Comparison of ENCODE assay signal across 10 mouse cellular contexts in genomic region chr7:44351881-44352749, GRCm38 (mm10). TPM values are rescaled to one million over a fixed set of nuclear protein-coding genes. Genes with fewer than 3 reads are reported as not detected.
DNase-seq lines count a peak whose midpoint lies in the region; ATAC-seq and TF ChIP-seq lines count a peak whose summit lies in the region.
"Had no signal": no experiment of that assay in that cellular context is flagged by ENCODE, and none has a peak within 500 bp of the region (broad histone marks: within the 10 kb centered on the region; RNA-seq: fewer than 3 reads in every experiment).

No protein-coding gene starts in this region.

- 3% methylated on average over 70 of the region's 71 CpGs for WGBS in intestine, embryonic 14.5 days
- 4% methylated on average over 70 of the region's 71 CpGs for WGBS in intestine, postnatal 0 days
- 4% methylated on average over 60 of the region's 71 CpGs for WGBS in forebrain, embryonic 11.5 days
- 3% methylated on average over 70 of the region's 71 CpGs for WGBS in limb, embryonic 15.5 days

- no peak for DNase-seq in intestine, embryonic 14.5 days (ENCODE audit: low spot score)
- DNase-seq in forebrain, embryonic 11.5 days (ENCODE audit: low spot score) = peak; percentile 63
- no peak for DNase-seq in urinary bladder, postnatal 25 days (ENCODE audit: low spot score)
- no peak for DNase-seq in layer of hippocampus, adult 18-20 months (ENCODE audit: low spot score in 2 of 2)

- no peaks in the 10 kb centered on the region for H3K36me3 ChIP-seq in intestine, embryonic 14.5 days (ENCODE audit: control insufficient read depth, insufficient read depth, low read length)
- no peaks in the 10 kb centered on the region for H3K36me3 ChIP-seq in intestine, postnatal 0 days (ENCODE audit: control insufficient read depth, insufficient read depth)
- no peaks in the 10 kb centered on the region for H3K36me3 ChIP-seq in ES-Bruce4 (ENCODE audit: control insufficient read depth, insufficient read depth, low read length, poor library complexity, severe bottlenecking)
- no peaks in the 10 kb centered on the region for H3K36me3 ChIP-seq in forebrain, embryonic 11.5 days (ENCODE audit: control insufficient read depth, insufficient read depth, low read length)
- no peaks in the 10 kb centered on the region for H3K36me3 ChIP-seq in limb, embryonic 15.5 days

- 0 out of 2 replicates have a peak overlapping the region, but pooled peaks have one; percentile 55 for H3K4me2 ChIP-seq in intestine, embryonic 14.5 days (ENCODE audit: low read length)
- no peak overlapping the region for H3K4me2 ChIP-seq in intestine, postnatal 0 days (replicated peaks; ENCODE audit: low read depth)
- H3K4me2 ChIP-seq in forebrain, embryonic 11.5 days (ENCODE audit: low read depth, low read length, severe bottlenecking) = peak overlapping the region; percentile 45; the same call in 1 of the 2 replicates
- H3K4me2 ChIP-seq in limb, embryonic 15.5 days = peak overlapping the region; percentile 33

- H3K27ac ChIP-seq in intestine, embryonic 14.5 days (ENCODE audit: low read depth) = no peak overlapping the region
- H3K27ac ChIP-seq in intestine, postnatal 0 days (ENCODE audit: low read depth, low read length) = no peak overlapping the region
- H3K27ac ChIP-seq in ES-Bruce4 (ENCODE audit: insufficient read depth, low read length) = no peak overlapping the region
- H3K27ac ChIP-seq in forebrain, embryonic 11.5 days (ENCODE audit: low read depth, low read length) = no peak overlapping the region
- H3K27ac ChIP-seq in limb, embryonic 15.5 days = no peak overlapping the region

- H3K4me1 ChIP-seq in intestine, embryonic 14.5 days (replicated peaks; ENCODE audit: control insufficient read depth, insufficient read depth, low read length) = peaks cover 29% of the 10 kb centered on the region
- 0 out of 2 replicates have a peak, but pooled peaks cover 2% of the 10 kb centered on the region for H3K4me1 ChIP-seq in intestine, postnatal 0 days (replicated peaks; ENCODE audit: control insufficient read depth, insufficient read depth, low read length)
- no peaks in the 10 kb centered on the region for H3K4me1 ChIP-seq in ES-Bruce4 (ENCODE audit: control insufficient read depth, insufficient read depth, low read length)
- H3K4me1 ChIP-seq in forebrain, embryonic 11.5 days (replicated peaks; ENCODE audit: control insufficient read depth, insufficient read depth, low read length) = peaks cover 32% of the 10 kb centered on the region
- peaks cover 47% of the 10 kb centered on the region for H3K4me1 ChIP-seq in limb, embryonic 15.5 days

- peaks cover 73% of the 10 kb centered on the region for H3K27me3 ChIP-seq in intestine, embryonic 14.5 days (replicated peaks; ENCODE audit: control insufficient read depth, insufficient read depth, low read length)
- H3K27me3 ChIP-seq in intestine, postnatal 0 days (replicated peaks; ENCODE audit: control insufficient read depth, insufficient read depth, low read length) = peaks cover 75% of the 10 kb centered on the region
- peaks cover 12% of the 10 kb centered on the region for H3K27me3 ChIP-seq in ES-Bruce4 (ENCODE audit: control insufficient read depth, insufficient read depth, low read length, poor library complexity, severe bottlenecking)
- peaks cover 56% of the 10 kb centered on the region for H3K27me3 ChIP-seq in forebrain, embryonic 11.5 days (ENCODE audit: control insufficient read depth, insufficient read depth, low read length)
- peaks cover 88% of the 10 kb centered on the region for H3K27me3 ChIP-seq in limb, embryonic 15.5 days

- TF ChIP-seq EP300 in ES-Bruce4 (IDR thresholded peaks at IDR 0.05; ENCODE audit: insufficient read depth, low read depth, low read length) = no peak

- 0 out of 2 replicates have a peak overlapping the region, but pooled peaks have one; percentile 8 for H3K4me3 ChIP-seq in intestine, embryonic 14.5 days (ENCODE audit: low read depth, low read length)
- H3K4me3 ChIP-seq in intestine, postnatal 0 days (ENCODE audit: low read depth, low read length) = no peak overlapping the region
- peak overlapping the region; percentile 27 for H3K4me3 ChIP-seq in ES-Bruce4 (ENCODE audit: low read depth, low read length)
- peak overlapping the region; percentile 11 for H3K4me3 ChIP-seq in forebrain, embryonic 11.5 days (ENCODE audit: low read depth, low read length)
- peak overlapping the region; percentile 23 for H3K4me3 ChIP-seq in limb, embryonic 15.5 days
- H3K4me3 ChIP-seq: myocyte had no signal

- no peaks in the 10 kb centered on the region for H3K9me3 ChIP-seq in intestine, embryonic 14.5 days (ENCODE audit: control insufficient read depth, low read length)
- no peaks in the 10 kb centered on the region for H3K9me3 ChIP-seq in intestine, postnatal 0 days (ENCODE audit: control insufficient read depth)
- no peaks in the 10 kb centered on the region for H3K9me3 ChIP-seq in ES-Bruce4 (replicated peaks; ENCODE audit: control insufficient read depth, insufficient read depth, low read length, poor library complexity, severe bottlenecking)
- no peaks in the 10 kb centered on the region for H3K9me3 ChIP-seq in forebrain, embryonic 11.5 days (ENCODE audit: control insufficient read depth, low read length)
- no peaks in the 10 kb centered on the region for H3K9me3 ChIP-seq in limb, embryonic 15.5 days

- no peak for TF ChIP-seq POLR2A in ES-Bruce4 (IDR thresholded peaks at IDR 0.05; ENCODE audit: insufficient read depth, low read length)

- 0 out of 2 replicates have a peak, but pooled peaks have one; percentile 6 for ATAC-seq in intestine, embryonic 14.5 days (replicated peaks; ENCODE audit: low FRiP score, low TSS enrichment, low read depth)
- ATAC-seq in intestine, postnatal 0 days = no peak
- peak; percentile 25; the same call in 1 of the 2 replicates for ATAC-seq in forebrain, embryonic 11.5 days (replicated peaks; ENCODE audit: low FRiP score)
- no peak for ATAC-seq in limb, embryonic 15.5 days (ENCODE audit: insufficient number of reproducible peaks, low FRiP score, low TSS enrichment, low read depth)
- no peak for ATAC-seq in CD4-positive, CD25-positive, alpha-beta regulatory T cell, adult 4 months

- H3K9ac ChIP-seq in intestine, embryonic 14.5 days (ENCODE audit: low read length) = no peak overlapping the region
- no peak overlapping the region for H3K9ac ChIP-seq in intestine, postnatal 0 days (ENCODE audit: low read depth, low read length)
- peak overlapping the region; percentile 54 for H3K9ac ChIP-seq in ES-Bruce4 (ENCODE audit: low read depth, poor library complexity, severe bottlenecking)
- no peak overlapping the region for H3K9ac ChIP-seq in forebrain, embryonic 11.5 days (ENCODE audit: low read length)
- H3K9ac ChIP-seq in limb, embryonic 15.5 days = 0 out of 2 replicates have a peak overlapping the region, but pooled peaks have one; percentile 14

- TF ChIP-seq CTCF in intestine, postnatal 0 days (IDR thresholded peaks at IDR 0.05; ENCODE audit: low read depth) = no peak
- TF ChIP-seq CTCF in ES-Bruce4 (IDR thresholded peaks at IDR 0.05; ENCODE audit: low read depth, low read length) = no peak

RNA-seq across cellular contexts. Expression of gene Syt3, which starts 31.8 kb away (rescaled TPM):
- polyA plus RNA-seq in intestine, embryonic 14.5 days (2014; fragmentation: Nextera tagmentation; extraction: Ambion mirVana) = 1.6 and 1.7 TPM in 2 replicates
- polyA plus RNA-seq in intestine, postnatal 0 days (2015; fragmentation: Nextera tagmentation; extraction: Ambion mirVana) = 0.55 and 0.58 TPM in 2 replicates
- polyA plus RNA-seq in ES-Bruce4 (2011; ENCODE audit: insufficient read depth, insufficient read length, low read depth, missing spikeins) = 1.8 and 1.9 TPM in 2 replicates
- 3.2 and 4.0 TPM in 2 replicates for polyA plus RNA-seq in forebrain, embryonic 11.5 days (2014; fragmentation: Nextera tagmentation; extraction: Ambion mirVana)
- 2.2 and 3.2 TPM in 2 replicates for polyA plus RNA-seq in limb, embryonic 15.5 days (2015; fragmentation: Nextera tagmentation; extraction: Ambion mirVana)
- total RNA-seq in layer of hippocampus, adult 18-20 months (2021) = 10 to 100 TPM; 85.4 to 87.4 TPM
- polyA plus RNA-seq in CD4-positive, CD25-positive, alpha-beta regulatory T cell, adult 4 months (2017; shearing (Covaris generic)) = not detected
- polyA plus RNA-seq: myocyte had no signal

RNA-seq across cellular contexts. Expression of gene 1700008O03Rik, which starts 33.5 kb away (rescaled TPM):
- polyA plus RNA-seq in intestine, embryonic 14.5 days (2014; fragmentation: Nextera tagmentation; extraction: Ambion mirVana) = 1.5 and 1.6 TPM in 2 replicates
- 0.51 and 0.60 TPM in 2 replicates for polyA plus RNA-seq in intestine, postnatal 0 days (2015; fragmentation: Nextera tagmentation; extraction: Ambion mirVana)
- 7.7 and 8.3 TPM in 2 replicates for polyA plus RNA-seq in ES-Bruce4 (2011; ENCODE audit: insufficient read depth, insufficient read length, low read depth, missing spikeins)
- polyA plus RNA-seq in forebrain, embryonic 11.5 days (2014; fragmentation: Nextera tagmentation; extraction: Ambion mirVana) = 0.89 and 0.96 TPM in 2 replicates
- polyA plus RNA-seq in limb, embryonic 15.5 days (2015; fragmentation: Nextera tagmentation; extraction: Ambion mirVana) = 0.43 and 0.58 TPM in 2 replicates
- 1 to 10 TPM; 2.1 to 4.5 TPM for total RNA-seq in layer of hippocampus, adult 18-20 months (2021)
- polyA plus RNA-seq in CD4-positive, CD25-positive, alpha-beta regulatory T cell, adult 4 months (2017; shearing (Covaris generic)) = not detected
- total RNA-seq: MEL had no signal
- polyA plus RNA-seq: myocyte had no signal

RNA-seq across cellular contexts. Expression of gene Shank1, which starts 42.1 kb away (rescaled TPM):
- polyA plus RNA-seq in intestine, embryonic 14.5 days (2014; fragmentation: Nextera tagmentation; extraction: Ambion mirVana) = 3.0 and 3.3 TPM in 2 replicates
- polyA plus RNA-seq in intestine, postnatal 0 days (2015; fragmentation: Nextera tagmentation; extraction: Ambion mirVana) = 0.39 and 0.44 TPM in 2 replicates
- 2.5 and 3.4 TPM in 2 replicates for polyA plus RNA-seq in ES-Bruce4 (2011; ENCODE audit: insufficient read depth, insufficient read length, low read depth, missing spikeins)
- 3.6 and 4.2 TPM in 2 replicates for polyA plus RNA-seq in forebrain, embryonic 11.5 days (2014; fragmentation: Nextera tagmentation; extraction: Ambion mirVana)
- polyA plus RNA-seq in limb, embryonic 15.5 days (2015; fragmentation: Nextera tagmentation; extraction: Ambion mirVana) = 2.4 and 3.2 TPM in 2 replicates
- 100 to 1,000 TPM; 626 to 653 TPM for total RNA-seq in layer of hippocampus, adult 18-20 months (2021)
- under 1 TPM; 0.12 to 0.58 TPM for polyA plus RNA-seq in CD4-positive, CD25-positive, alpha-beta regulatory T cell, adult 4 months (2017; shearing (Covaris generic))

RNA-seq across cellular contexts. Expression of gene Clec11a, which starts 45.4 kb away (rescaled TPM):
- polyA plus RNA-seq in intestine, embryonic 14.5 days (2014; fragmentation: Nextera tagmentation; extraction: Ambion mirVana) = 5.4 and 6.3 TPM in 2 replicates
- polyA plus RNA-seq in intestine, postnatal 0 days (2015; fragmentation: Nextera tagmentation; extraction: Ambion mirVana) = 3.5 and 3.8 TPM in 2 replicates
- polyA plus RNA-seq in ES-Bruce4 (2011; ENCODE audit: insufficient read depth, insufficient read length, low read depth, missing spikeins) = 0.75 and 0.87 TPM in 2 replicates
- 3.2 TPM in 2 replicates for polyA plus RNA-seq in forebrain, embryonic 11.5 days (2014; fragmentation: Nextera tagmentation; extraction: Ambion mirVana)
- 24.0 and 31.1 TPM in 2 replicates for polyA plus RNA-seq in limb, embryonic 15.5 days (2015; fragmentation: Nextera tagmentation; extraction: Ambion mirVana)
- total RNA-seq in layer of hippocampus, adult 18-20 months (2021) = 1 to 10 TPM; 3.3 to 3.6 TPM
- under 1 TPM; 0.35 to 0.66 TPM for polyA plus RNA-seq in CD4-positive, CD25-positive, alpha-beta regulatory T cell, adult 4 months (2017; shearing (Covaris generic))

Comparison
In these comparisons a context has a peak if more than half of its experiments do, and no peak if none do; other contexts are left out.
1. ATAC-seq: peak in intestine, embryonic 14.5 days (single experiment) and forebrain, embryonic 11.5 days (single experiment); none in intestine, postnatal 0 days (single experiment), limb, embryonic 15.5 days (single experiment) and CD4-positive, CD25-positive, alpha-beta regulatory T cell, adult 4 months (single experiment).
2. H3K9ac ChIP-seq: peak in ES-Bruce4 (single experiment) and limb, embryonic 15.5 days (single experiment); none in intestine, embryonic 14.5 days (single experiment), intestine, postnatal 0 days (single experiment) and forebrain, embryonic 11.5 days (single experiment).